Mouse (Mus musculus) heart, postnatal 0 days (tissue): ENCODE results near the gene Scgb1a1. TPM values are rescaled to one million over a fixed set of nuclear protein-coding genes. Genes with fewer than 3 reads are reported as not detected.
"Not testable (repeated sequence)": the region's sequence is repeated elsewhere in the genome, so short reads cannot be mapped to it uniquely, and the experiment has no call there.

Experiments
- ATAC-seq: fragments of 200-750 bp; cut with Nextera tagmentation; 2 replicates; pipeline ENCODE4 v1.8.0; 2017; ENCODE audit warnings: low read depth, moderate number of reproducible peaks, moderate library complexity; ENCODE audit not compliant: insufficient read depth
- DNase-seq: peaks from one replicate; pipeline ENCODE4 v3.0.0-alpha.2; 2016; ENCODE audit warnings: low spot score
- H3K27ac ChIP-seq: fragments of 300-500 bp; sonication (generic); 2 replicates; pipeline ENCODE4 v1.5.1; 2014; ENCODE audit warnings: low read depth, mild to moderate bottlenecking
- H3K27me3 ChIP-seq: fragments of 300-500 bp; sonication (generic); 2 replicates; pipeline ENCODE4 v1.6.1; 2014; ENCODE audit warnings: low read length, mixed read lengths; ENCODE audit not compliant: control insufficient read depth, insufficient read depth
- H3K36me3 ChIP-seq: fragments of 300-500 bp; sonication (generic); replicated peaks from 2 replicates; pipeline ENCODE4 v1.6.1; 2014; ENCODE audit warnings: low read length, mixed read lengths; ENCODE audit not compliant: control insufficient read depth, insufficient read depth
- H3K4me1 ChIP-seq: fragments of 300-500 bp; sonication (generic); 2 replicates; pipeline ENCODE4 v1.6.1; 2014; ENCODE audit warnings: antibody characterized with exemption; ENCODE audit not compliant: control insufficient read depth, insufficient read depth
- H3K4me2 ChIP-seq: fragments of 300-500 bp; sonication (generic); 2 replicates; pipeline ENCODE4 v1.6.1; 2014; ENCODE audit warnings: low read depth, mild to moderate bottlenecking, low read length, moderate library complexity
- H3K4me3 ChIP-seq: fragments of 300-500 bp; sonication (generic); 2 replicates; pipeline ENCODE4 v1.5.1; 2014; ENCODE audit warnings: low read depth, low read length
- H3K9ac ChIP-seq: fragments of 300-500 bp; sonication (generic); replicated peaks from 2 replicates; pipeline ENCODE4 v1.6.1; 2014; ENCODE audit warnings: low read depth, low read length, mixed read lengths
- H3K9me3 ChIP-seq: fragments of 300-500 bp; sonication (generic); replicated peaks from 2 replicates; pipeline ENCODE4 v1.6.1; 2016; ENCODE audit warnings: low read length; ENCODE audit not compliant: control insufficient read depth
- CTCF ChIP-seq: IDR thresholded peaks from 2 replicates; pipeline ENCODE4 v1.5.1; 2016; ENCODE audit warnings: antibody characterized with exemption, control low read depth, low read depth
- EP300 ChIP-seq: IDR thresholded peaks from 2 replicates; pipeline ENCODE4 v1.6.1; 2016; ENCODE audit warnings: antibody characterized with exemption, low read depth
- WGBS: fragments of 180-500 bp; shearing (Covaris S2); extraction: QIAGEN DNeasy Blood & Tissue Kit; methylation state at CpG from one replicate; pipeline ENCODE4 v1.1.7; 2014; 5-methylcytosine and 5-hydroxymethylcytosine counted together
- polyA plus RNA-seq: library from polyadenylated mRNA; unstranded; fragments of >200 nt; fragmentation: Nextera tagmentation; extraction: Ambion mirVana; gene quantifications from 2 replicates; pipeline ENCODE4 v1.2.1, GENCODE M21; 2015
- total RNA-seq: library from RNA; depleted of rRNA; stranded (reverse); fragments of >200 nt; gene quantifications from 2 replicates; pipeline ENCODE4 v1.2.3, GENCODE M21; 2014; ENCODE audit warnings: low replicate concordance

The Scgb1a1 gene
- total and polyA plus RNA-seq, 2 experiments from 2014 or later: 1.3 TPM; not detected in 1

DNA sequence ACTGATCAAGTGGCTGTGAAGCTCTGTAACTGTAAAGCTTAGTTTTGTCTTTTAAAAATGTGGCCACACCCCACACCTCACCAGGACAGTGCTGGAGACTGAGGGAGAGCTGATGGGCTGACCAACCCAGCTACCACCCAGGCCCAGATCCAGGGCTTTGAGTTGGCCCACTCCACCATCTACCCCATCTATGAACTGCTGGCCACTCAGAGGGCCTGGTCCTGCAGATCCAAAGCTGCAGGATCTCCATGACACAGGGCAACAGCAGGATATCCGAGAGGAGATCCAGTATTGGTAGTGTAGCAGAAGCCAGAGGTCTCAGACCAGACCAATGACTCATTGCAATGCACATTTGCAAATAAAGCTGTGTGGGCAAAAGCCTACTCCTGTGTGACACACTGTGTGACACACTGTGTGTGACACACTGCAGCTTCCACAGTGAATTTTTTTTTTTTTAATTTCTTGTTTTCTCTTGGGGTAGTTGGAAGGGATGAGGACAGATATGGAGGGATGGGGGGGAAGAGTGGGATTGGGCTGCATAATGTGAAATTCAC, 29.4 kb downstream of the Scgb1a1 start:
- no peak for ATAC-seq
- Histone ChIP-seq H3K9me3 (no peaks in the 10 kb centered on the region), H3K9ac (no peak overlapping the region), H3K27ac (no peak overlapping the region), H3K36me3 (no peaks in the 10 kb centered on the region), H3K4me3 (no peak overlapping the region), H3K4me2 (no peak overlapping the region), H3K27me3 (no peaks in the 10 kb centered on the region), H3K4me1 (0 out of 2 replicates have a peak, but pooled peaks cover 2% of the 10 kb centered on the region)
- DNase-seq: no peak
- 70% methylated on average over 1 of the region's 1 CpGs for WGBS
- TF ChIP-seq CTCF (no peak), EP300 (no peak)

DNA sequence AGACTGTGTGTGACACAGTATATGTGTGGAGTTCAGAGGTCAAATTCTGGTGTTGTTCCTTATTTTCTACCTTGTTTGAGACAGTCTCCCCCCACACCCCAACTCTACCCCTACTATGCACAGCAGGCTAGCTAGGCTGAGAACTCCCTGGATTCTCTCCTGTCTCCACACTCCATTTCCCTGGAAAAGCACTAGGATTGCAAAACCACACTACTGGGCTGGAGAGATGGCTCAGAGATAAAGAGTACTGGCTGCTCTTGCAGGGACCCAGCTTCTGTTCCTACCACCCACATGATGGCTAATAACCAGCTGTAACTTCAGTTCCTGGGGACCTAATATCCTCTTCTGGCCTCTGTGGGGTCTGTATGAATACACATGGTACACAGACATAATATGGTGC, 30.1 kb downstream of the Scgb1a1 start:
- Histone ChIP-seq H3K9ac (no peak overlapping the region), H3K36me3 (no peaks in the 10 kb centered on the region), H3K27ac (no peak overlapping the region), H3K9me3 (no peaks in the 10 kb centered on the region), H3K27me3 (no peaks in the 10 kb centered on the region), H3K4me3 (no peak overlapping the region), H3K4me1 (peaks cover 9% of the 10 kb centered on the region; the same call in 1 of the 2 replicates), H3K4me2 (no peak overlapping the region)
- no peak for ATAC-seq
- no peak for DNase-seq
- no peak for TF ChIP-seq EP300
- TF ChIP-seq CTCF: no peak

DNA sequence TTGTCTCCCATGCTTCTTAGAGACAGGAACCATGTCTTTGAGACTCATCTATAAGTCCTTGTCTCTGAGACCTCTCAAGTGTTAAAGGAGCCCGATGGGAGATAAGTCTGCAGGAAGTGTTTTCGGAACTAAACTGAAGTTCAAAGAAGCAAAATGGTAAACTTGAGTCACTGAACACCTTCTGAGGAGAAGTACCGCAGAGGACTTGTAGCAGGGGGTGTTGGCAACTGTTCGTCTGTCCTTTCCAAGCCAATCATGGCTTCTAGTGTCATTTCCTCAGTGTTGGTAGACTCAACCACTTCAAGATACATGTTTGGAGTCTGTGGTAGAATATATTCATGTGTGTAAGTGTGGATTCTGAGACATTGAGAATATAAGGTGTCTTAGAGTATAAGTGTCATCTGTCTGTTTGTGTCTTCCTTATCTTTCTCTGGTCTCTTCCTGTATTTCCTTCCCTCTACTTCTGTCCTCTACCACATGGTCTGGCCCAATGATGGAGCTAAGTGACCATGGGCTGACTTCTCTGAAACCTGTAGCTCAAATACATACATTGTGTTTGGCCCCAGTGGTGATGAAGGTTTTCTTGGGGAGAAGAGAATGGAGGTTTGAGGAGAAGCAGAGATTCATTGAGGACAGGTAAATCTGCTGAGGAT, 31.9 kb downstream of the Scgb1a1 start:
- WGBS: 75% methylated on average over 4 of the region's 4 CpGs
- H3K36me3 ChIP-seq: no peaks in the 10 kb centered on the region
- H3K9ac ChIP-seq: no peak overlapping the region
- ATAC-seq (no peak), DNase-seq (no peak)
- no peak overlapping the region for H3K27ac ChIP-seq
- no peak overlapping the region for H3K4me3 ChIP-seq
- no peaks in the 10 kb centered on the region for H3K9me3 ChIP-seq
- H3K4me2 ChIP-seq: no peak overlapping the region
- TF ChIP-seq EP300 (no peak), CTCF (no peak)
- no peaks in the 10 kb centered on the region for H3K27me3 ChIP-seq
- H3K4me1 ChIP-seq: peaks cover 12% of the 10 kb centered on the region; the same call in 1 of the 2 replicates

DNA sequence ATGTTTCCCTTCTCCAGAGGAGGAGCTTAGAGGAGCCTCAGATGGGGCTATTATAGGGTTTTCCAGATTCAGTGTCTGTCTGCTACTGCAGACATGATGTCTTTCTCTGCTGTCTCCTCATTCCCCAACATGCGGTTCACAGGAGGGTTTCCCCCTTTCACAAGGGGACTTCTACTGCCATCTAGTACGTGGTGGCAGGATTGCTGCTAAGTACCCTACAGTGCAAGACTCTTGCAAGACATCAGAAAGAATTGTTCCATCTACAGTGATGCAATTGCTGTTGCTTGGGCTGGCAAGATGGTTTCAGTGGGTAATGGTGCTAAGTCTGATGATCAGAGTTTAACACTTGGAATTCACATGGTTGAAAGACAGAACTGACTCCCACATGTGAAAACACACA, 32.6 kb downstream of the Scgb1a1 start:
- ATAC-seq (peak; percentile 44; the same call in 1 of the 2 replicates), DNase-seq (no peak)
- H3K4me3 ChIP-seq: no peak overlapping the region
- TF ChIP-seq EP300 (no peak), CTCF (peak; percentile 81)
- H3K9ac ChIP-seq: no peak overlapping the region
- WGBS: 17% methylated on average over 2 of the region's 2 CpGs
- H3K4me1 ChIP-seq: peaks cover 12% of the 10 kb centered on the region; the same call in 1 of the 2 replicates
- no peaks in the 10 kb centered on the region for H3K36me3 ChIP-seq
- H3K27ac ChIP-seq: no peak overlapping the region
- H3K4me2 ChIP-seq: no peak overlapping the region
- H3K27me3 ChIP-seq: no peaks in the 10 kb centered on the region
- no peaks in the 10 kb centered on the region for H3K9me3 ChIP-seq

DNA sequence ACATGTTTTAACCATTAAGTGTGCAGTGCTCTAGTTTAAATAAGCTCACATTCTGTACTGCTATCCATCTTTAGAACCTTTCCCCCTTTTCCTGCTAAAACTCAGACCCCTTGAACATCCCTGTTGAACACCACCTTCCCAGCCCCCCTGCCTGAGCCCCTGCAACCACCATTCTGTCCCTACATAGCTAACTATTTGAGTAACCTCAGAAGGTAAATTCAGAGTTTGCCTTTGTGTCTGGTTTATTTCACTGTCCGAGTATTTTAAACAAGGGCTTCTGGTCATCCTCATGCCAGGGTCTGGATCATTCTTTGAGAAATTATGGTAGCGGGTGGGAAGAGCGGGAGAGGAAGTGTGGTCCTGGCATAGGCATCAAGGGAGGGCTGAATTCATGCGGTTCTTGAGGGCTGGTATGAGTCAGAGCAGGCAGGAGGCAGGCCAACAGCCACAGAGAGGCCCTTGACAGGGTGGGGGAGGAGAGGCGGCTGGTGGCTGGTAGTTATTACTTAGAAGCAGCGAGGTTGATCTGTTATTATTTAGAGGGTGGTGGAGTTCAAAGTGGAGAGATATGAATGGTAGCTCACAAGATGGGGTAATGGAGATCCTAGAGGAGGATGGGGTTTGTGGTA, 34.8 kb downstream of the Scgb1a1 start:
- Histone ChIP-seq H3K4me3 (no peak overlapping the region), H3K9me3 (no peaks in the 10 kb centered on the region), H3K4me1 (peaks cover 15% of the 10 kb centered on the region; the same call in 1 of the 2 replicates), H3K9ac (no peak overlapping the region), H3K27me3 (no peaks in the 10 kb centered on the region), H3K36me3 (no peaks in the 10 kb centered on the region), H3K27ac (peak overlapping the region; percentile 37), H3K4me2 (peak overlapping the region; percentile 7; the same call in 1 of the 2 replicates)
- DNase-seq (peak; percentile 73), ATAC-seq (peak; percentile 90)
- 12% methylated on average over 6 of the region's 6 CpGs for WGBS
- no peak for TF ChIP-seq EP300
- no peak for TF ChIP-seq CTCF

DNA sequence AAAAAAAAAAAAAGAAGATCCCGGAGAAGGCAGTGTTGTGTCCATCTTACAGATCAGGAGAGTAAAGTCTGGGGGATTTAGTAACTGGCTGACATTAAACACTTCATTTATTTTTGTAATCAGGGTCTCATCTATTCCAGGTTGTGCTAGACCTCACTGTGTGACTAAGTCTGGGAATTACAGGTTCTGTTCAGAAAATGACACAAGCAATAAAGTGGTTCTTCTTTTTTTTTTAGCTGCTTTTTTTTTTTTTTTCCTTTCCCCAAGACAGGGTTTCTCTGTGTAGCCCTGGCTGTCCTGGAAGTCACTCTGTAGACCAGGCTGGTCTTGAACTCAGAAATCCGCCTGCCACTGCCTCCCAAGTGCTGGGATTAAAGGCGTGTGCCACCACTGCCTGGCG, 35.8 kb downstream of the Scgb1a1 start:
- peaks cover 24% of the 10 kb centered on the region for H3K4me1 ChIP-seq
- 91% methylated on average over 4 of the region's 4 CpGs for WGBS
- not testable (repeated sequence) for H3K36me3 ChIP-seq, H3K4me3 ChIP-seq, DNase-seq, H3K9me3 ChIP-seq, H3K27me3 ChIP-seq, ATAC-seq, H3K27ac ChIP-seq, H3K4me2 ChIP-seq, H3K9ac ChIP-seq
